Mouse (Mus musculus) brain, embryonic 14.5 days (tissue): ENCODE results near the gene Dnlz.

Experiments
- CTCF ChIP-seq: fragments of 200-500 bp; IDR thresholded peaks from 2 replicates; pipeline ENCODE4 v1.5.1; 2012; ENCODE audit warnings: inconsistent platforms, mild to moderate bottlenecking, moderate library complexity, borderline replicate concordance; ENCODE audit not compliant: insufficient read depth, insufficient read length; ENCODE audit errors: extremely low read depth
- POLR2A ChIP-seq: fragments of 200-500 bp; IDR thresholded peaks from 2 replicates; pipeline ENCODE4 v1.6.1; 2012; ENCODE audit warnings: mild to moderate bottlenecking, inconsistent platforms, borderline replicate concordance; ENCODE audit not compliant: poor library complexity, insufficient read depth, insufficient read length, severe bottlenecking; ENCODE audit errors: extremely low read depth

- TF ChIP-seq POLR2A (no peak), CTCF (no peak)
Observed at GRCm38 (mm10) chr2:26367911-26368310, 16.0 kb upstream of the Dnlz start.
